Mouse (Mus musculus): Measurements from ENCODE around the gene Ip6k1.

DNA sequence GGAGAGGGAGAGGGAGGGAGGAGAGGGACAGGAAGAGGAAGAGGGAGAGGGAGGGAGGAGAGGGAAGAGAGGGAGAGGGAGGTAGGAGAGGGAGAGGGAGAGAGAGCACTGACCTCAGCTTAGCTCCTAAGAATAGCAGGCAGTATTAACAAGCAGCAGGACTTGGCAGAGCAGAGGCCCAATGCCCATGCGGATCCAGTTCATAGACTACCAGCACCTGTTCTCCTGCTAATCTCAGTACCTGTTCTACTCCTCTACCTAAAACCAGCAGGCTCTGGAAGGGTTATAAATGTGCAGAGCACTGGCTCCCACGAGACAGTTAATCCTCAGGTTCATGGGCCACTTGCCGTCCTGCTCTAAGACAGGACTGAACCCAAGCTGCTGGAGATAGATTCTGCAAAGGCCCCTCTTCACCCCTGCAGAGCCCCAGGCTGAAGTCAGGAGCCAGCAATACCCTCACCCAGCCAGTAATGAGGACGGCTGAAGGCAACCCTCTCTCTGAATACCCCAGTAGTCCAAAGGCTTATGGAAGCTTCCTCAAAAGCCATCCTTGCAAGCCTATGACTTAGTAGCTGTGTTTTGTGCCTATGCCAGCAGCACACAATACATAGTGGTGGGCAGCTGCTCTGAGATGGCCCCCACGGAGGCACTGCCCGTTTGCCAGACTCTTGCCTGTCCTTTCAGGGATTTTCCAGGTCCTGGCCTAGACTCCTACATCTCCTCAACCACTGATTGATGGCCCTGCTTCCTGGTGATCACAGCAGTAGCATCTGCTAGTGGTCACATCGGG is 71.0 kb downstream of the Ip6k1 start:
- no peak for TF ChIP-seq CTCF (IDR thresholded peaks at IDR 0.05; ENCODE audit: control insufficient read depth, insufficient read depth, insufficient read length)
- no peak for TF ChIP-seq MAX (IDR thresholded peaks at IDR 0.05)

Measured in C2C12 (cell line).